Mouse (Mus musculus) cerebellum, adult 18-20 months (tissue): ENCODE measurements around the gene Mgrn1.

ENCODE experiments used
- DNase-seq, 2 experiments: peaks; one replicate each; pipeline ENCODE4 v3.0.0; 2021

Mgrn1 gene

DNA sequence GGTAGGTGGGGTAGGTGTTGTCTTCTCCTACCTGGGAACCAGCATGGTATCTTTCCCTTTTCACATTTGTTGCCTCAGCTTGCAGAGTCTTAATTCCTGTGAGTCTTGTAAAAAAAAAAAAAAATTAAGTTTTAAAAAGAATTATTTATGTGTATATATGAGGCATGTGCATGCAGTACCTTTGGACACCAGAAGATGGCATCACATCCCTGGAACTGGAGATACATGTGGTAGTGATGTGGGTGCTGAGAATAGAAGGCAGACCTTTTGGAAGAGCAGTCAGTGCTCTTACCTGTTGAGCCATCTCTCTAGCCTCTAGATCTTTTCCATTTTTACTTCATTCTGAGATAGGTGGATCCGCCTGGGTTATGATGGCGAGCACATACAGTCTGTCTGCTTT lies 23.7 kb downstream of the Mgrn1 start:
- DNase-seq = no peak

GRCm38 (mm10) chr16:4910758-4911157 lies 24.7 kb downstream of the Mgrn1 start:
- no peak for DNase-seq

DNA sequence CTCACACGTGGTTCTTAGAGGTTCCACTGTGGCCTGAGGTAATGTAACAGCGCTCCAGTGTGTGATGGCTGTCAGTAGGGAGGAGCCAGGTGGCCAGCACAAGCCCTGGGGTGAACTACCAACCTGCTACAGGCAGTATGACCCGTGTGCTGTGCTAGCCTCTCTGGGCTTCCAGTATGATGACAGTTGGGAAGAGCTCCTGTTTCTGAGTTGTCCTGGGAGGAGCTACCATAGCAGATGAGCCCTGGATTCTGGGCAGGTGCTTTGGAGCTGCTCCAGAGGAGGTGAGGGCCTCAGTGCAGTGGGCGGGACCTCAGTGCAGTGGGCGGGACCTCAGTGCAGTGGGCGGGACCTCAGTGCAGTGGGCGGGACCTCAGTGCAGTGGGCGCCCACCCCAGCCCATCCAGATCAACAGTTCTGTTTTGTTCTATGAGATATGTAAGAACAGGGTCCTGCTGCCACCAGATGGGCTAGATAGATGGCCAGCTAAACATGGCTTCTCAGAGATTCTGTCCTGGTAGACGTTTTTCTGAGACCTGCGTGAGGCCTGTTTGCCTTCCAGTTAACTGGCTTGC lies 26.1 kb downstream of the Mgrn1 start:
- DNase-seq = no peak

GRCm38 (mm10) chr16:4912907-4913782 lies 27.1 kb downstream of the Mgrn1 start:
- no peak for DNase-seq

DNA sequence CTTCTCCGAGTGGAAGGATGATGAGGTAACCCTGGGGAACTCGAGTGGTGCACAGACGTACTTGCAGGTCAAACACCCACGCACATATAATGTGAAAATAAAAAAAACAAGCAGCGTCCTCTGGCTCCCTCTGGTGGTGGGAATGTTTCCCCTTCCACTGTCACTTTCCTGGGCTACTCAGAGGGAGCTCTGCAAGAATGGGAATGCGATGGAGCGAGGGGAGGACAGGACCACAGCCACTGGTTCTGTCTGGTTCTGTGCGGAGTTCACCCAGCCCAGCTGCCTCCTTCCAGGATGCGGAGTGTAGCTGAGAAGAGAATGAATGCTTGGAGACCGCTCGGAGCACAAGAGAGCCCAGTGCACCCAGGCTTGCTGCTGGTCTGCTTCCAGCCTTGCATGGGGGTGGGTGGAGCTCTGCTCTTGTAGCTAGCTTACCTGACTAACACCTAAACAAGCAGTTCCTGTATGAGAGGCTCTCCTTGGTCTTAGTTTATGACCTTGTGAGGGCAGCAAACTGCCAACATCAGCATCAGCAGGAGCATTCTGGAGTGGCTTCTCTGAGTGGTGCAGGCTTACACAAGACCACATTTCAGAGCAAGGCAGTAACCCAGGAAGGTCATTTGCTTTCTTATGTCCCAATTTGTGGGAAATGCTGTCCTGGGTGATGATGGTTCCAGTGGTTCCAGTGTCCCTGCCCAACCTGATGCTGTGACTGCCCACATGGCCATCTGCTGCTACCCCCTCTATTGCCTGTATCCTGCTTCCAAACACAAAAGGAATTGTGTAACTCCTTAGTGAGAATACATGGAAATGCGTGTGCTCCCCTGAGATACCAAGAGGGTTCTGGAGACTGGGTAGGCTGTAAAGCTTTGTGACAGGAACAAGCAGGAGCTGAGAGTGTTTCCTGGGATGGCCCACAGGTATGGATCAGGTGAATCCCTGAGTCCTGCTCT lies 28.0 kb downstream of the Mgrn1 start:
- peak; percentile 77 to 88 for DNase-seq

GRCm38 (mm10) chr16:4915931-4916330 lies 29.9 kb downstream of the Mgrn1 start:
- DNase-seq = no peak

DNA sequence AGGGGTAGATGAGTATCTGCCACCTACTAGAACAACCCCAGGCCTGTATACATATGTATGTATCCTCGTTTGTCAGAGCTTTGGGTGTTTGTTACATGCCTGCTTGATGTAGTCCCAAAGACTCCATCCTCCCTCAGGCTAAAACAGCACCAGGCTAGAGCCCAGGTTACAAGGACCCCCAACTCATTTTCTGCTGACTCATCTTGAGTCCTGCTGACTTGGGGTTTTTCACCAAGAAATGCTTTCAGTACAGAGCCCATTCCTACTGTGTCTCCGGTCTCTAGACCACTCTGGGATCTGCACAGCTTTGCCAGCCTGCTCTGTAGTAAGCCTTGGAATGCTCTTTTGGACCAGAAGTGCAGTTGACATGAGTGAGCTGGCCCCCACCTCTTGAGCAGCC lies 30.6 kb downstream of the Mgrn1 start:
- no peak for DNase-seq

- DNase-seq = no peak
Measured at GRCm38 (mm10) chr16:4920556-4920955, 34.5 kb downstream of the Mgrn1 start.

DNA sequence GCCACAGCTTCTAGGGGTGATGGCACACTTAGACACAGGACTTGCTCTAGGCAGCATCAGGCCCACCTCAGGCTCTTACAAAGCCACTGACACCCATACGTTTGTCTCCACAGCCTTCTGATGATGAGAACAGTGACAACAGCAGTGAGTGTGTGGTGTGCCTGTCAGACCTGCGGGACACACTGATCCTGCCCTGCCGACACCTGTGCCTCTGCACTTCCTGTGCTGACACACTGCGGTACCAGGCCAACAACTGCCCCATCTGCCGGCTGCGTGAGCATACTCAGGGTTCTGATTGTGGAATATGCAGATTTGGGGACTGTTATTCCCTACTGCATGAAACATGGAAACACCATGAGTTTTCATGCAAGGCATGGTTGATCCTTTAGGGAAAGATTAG lies 36.4 kb downstream of the Mgrn1 start:
- DNase-seq = no peak

DNA sequence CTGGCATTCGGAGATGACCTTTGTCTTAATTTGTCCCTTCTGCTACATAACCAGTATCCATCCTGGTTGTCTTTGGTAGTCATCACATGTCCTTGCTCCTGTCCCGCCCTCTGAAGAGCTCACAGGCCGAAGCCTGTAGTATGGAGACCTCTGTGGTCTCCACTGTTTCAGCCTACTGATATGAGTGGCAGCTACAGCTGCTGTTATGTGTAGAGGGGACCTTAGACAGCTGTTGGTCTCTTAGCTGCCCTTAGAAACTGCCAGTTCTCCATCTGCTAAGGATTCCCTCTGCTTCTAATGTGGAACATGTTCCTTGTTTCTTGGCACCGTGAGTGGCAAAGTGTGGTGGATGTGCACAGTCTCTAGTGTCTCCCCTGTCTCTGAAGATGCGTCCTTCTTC lies 37.9 kb downstream of the Mgrn1 start:
- no peak for DNase-seq

GRCm38 (mm10) chr16:4927967-4928366 lies 41.9 kb downstream of the Mgrn1 start:
- DNase-seq = no peak

- DNase-seq = no peak
Measured at GRCm38 (mm10) chr16:4928474-4928873, 42.4 kb downstream of the Mgrn1 start.

DNA sequence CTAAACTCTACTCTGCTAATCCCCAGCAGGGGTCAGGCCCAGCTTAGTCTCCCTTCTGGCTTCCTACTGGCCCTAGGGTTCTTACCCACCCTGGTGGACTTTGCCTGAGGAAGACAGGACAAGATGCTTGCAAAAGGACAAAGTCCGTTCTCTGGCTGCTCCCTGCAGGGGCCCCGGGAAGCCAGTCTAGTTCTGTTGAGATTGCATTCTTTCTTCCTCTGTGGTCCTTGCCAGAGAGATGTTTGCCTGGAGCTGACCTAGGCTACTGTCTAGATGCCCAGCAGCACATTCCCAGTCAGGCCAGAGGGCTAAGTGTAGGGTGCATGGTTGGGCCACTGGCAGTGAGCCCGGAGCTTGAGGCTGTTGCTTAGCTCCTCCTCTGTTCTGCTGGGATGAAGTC lies 46.4 kb downstream of the Mgrn1 start:
- peak in 1 of 2 experiments; percentile 27 for DNase-seq

DNA sequence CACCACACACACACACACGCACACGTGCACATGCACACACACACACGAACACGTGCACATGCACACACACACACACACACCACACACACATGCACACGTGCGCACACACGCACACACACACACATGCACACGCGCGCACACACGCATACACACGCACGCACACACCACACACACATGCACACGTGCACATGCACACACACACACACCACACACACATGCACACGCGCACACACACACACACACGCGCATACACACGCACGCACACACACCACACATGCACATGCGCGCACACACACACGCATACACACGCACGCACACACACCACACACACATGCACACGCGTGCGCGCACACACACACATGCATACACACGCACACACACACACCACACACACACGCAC lies 49.4 kb downstream of the Mgrn1 start:
- DNase-seq = no peak

- no peak for DNase-seq
Measured at GRCm38 (mm10) chr16:4935931-4936703, 50.1 kb downstream of the Mgrn1 start.

DNA sequence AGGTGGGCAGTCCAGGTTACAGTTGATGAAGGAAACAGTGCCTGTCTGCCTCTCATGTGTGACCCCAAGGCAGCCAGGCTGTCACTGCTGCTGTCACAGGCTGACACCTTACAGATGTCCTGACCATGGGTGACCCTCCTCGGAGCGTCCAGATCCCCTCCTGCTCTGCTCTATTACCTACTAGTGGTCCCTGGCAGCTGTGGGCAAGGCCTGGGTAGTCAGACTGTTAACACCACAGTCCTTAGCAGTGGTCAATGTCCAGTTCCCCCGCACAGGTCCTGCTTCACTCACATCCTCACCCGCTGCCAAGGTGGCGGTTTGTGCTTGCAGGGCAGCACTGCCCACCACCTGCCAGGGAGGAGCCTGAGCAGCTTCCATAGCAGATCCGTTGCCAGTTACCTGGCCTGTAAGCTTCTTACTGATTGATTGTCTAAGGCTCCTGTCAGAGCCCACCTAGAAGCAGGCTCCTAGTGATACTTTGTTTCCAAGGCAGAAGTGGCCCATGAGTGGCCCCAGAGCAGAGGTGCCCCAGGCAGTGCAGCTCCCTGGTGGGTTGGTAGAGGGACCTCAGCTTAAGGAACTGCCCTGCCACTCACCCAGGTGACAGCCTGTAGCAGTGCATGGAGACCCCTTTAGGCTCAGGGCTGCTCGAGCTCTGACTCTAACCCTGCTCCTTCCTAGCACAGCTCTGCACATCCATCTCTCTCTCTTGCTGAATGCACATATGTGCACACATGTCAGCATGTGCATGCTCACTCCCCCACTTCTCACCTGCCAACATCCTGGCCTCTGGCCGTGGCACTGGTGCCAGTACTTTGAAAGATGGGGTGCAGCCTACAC lies 51.5 kb downstream of the Mgrn1 start:
- DNase-seq = no peak

GRCm38 (mm10) chr16:4938461-4938860 lies 52.4 kb downstream of the Mgrn1 start, which contains the start of gene Nudt16l1:
TSS of gene Nudt16l1 (plus strand) at chr16:4938761.
- no peak for DNase-seq

DNA sequence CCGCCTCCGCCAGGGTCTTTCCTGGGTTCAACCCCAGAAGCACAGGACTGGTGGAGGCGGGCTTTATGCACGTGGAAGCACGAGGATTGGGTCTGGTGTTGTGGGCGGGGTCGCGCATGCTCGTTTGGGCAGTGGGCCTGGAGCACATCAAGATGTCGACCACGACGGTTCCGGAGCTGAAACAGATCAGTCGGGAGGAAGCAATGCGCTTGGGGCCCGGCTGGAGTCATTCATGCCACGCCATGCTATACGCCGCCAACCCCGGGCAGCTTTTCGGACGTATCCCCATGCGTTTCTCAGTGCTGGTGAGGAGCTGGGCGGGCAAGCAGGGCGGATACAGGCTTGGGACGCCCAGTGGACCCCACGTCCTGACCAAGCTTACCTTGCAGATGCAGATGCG lies 52.9 kb downstream of the Mgrn1 start:
- peak; percentile 95 to 97 for DNase-seq

- DNase-seq = peak in 1 of 2 experiments; percentile 45
Measured at GRCm38 (mm10) chr16:4939412-4939811, 53.4 kb downstream of the Mgrn1 start.

DNA sequence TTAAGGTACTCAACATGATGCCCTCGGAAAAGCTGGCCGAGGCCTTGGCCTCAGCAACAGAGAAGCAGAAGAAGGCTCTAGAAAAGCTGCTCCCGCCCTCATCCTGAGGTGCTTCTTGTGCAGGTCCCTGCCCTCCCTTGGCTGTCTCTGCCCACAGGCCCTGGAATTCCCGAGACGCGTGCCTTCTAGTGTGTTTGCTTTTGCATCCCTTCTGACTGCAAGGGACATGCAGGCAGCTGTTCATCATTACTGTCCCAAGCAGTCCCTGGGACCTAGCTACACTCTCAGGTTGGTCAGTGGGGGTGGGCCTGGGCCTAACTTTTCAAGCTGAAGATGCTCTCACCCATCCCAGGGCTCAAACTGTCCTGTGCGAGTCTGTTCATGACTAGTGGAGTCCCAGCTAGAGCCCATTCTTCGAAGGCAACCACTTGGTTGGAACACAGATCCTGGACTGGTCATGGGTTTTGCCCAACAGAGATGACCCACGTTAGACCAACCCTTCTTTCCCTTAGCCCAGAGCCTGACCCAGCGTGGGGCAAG lies 54.3 kb downstream of the Mgrn1 start:
- DNase-seq = peak in 1 of 2 experiments; percentile 27

DNA sequence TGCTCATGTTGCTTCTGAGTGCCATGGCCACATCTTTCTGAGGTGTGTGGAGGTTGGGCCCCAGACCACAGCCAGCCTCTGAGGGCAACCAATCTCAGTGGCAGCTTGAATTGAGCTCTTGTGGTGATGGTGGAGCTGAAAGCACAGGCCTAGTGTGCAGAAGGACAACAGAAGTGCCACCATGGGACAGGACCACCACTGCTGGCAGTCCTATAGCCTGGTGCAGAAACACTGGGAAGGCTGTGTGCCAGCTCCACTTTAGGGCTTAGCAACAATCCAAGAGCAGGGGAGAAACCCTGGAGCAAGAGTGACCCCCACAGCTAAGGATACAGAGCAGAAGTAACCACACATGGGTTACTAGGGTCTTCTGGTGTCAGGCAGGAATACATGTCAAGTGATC lies 55.0 kb downstream of the Mgrn1 start:
- no peak for DNase-seq
